Mouse (Mus musculus): ENCODE measurements at regions not wholly inside any gene's neighbourhood (a gene's known extent, or its start where the extent isn't known, plus 50 kb on each side); places are given as distances from the start of the nearest gene placed in this dataset.

- no peaks in the 10 kb centered on the region for H3K9me3 ChIP-seq (ENCODE audit: control insufficient read depth, insufficient read depth, low read depth, low read length)
- in situ Hi-C loops (cut with MboI; ENCODE audit: low sequenced_read_pairs in 2 of 2, unreplicated experiment in 2 of 2): no loop called here
These were observed 138.5 kb downstream of the Vegfa start for GRCm38 (mm10) chr17:45893698-45894097.

GRCm38 (mm10) chr17:45893094-45893493, 139.1 kb downstream of the Vegfa start:
- Histone ChIP-seq H3K4me1 (ENCODE audit: control insufficient read depth in 2 of 2, insufficient read depth in 2 of 2, low read length in 2 of 2, poor library complexity in 1 of 2) (peaks cover 2% of the 10 kb centered on the region in 2 experiments; a peak in 2 of 4 replicates), H3K9me3 (ENCODE audit: control insufficient read depth, insufficient read depth, low read depth, low read length) (no peaks in the 10 kb centered on the region), H3K27ac (ENCODE audit: insufficient read depth, low read depth, low read length, poor library complexity, severe bottlenecking) (no peak overlapping the region), H3K9ac (ENCODE audit: insufficient read depth, low read depth, low read length, poor library complexity, severe bottlenecking) (no peak overlapping the region), H3K4me3 (ENCODE audit: insufficient read depth in 1 of 2, low read depth in 1 of 2, low read length in 2 of 2, poor library complexity in 1 of 2, severe bottlenecking in 1 of 2) (no peak overlapping the region), H3K36me3 (ENCODE audit: control insufficient read depth, insufficient read depth, low read length, poor library complexity, severe bottlenecking) (no peaks in the 10 kb centered on the region)
- in situ Hi-C loops (cut with MboI; ENCODE audit: low sequenced_read_pairs in 2 of 2, unreplicated experiment in 2 of 2): no loop called here
- no peak for DNase-seq (ENCODE audit: low read depth, low spot score)
- TF ChIP-seq ZNF384 (IDR thresholded peaks at IDR 0.05; ENCODE audit: low read depth, low read length): no peak
- TF ChIP-seq HCFC1 (IDR thresholded peaks at IDR 0.05; ENCODE audit: borderline replicate concordance, insufficient read depth, low read length): no peak
- no peak for TF ChIP-seq MAFK (IDR thresholded peaks at IDR 0.05; ENCODE audit: insufficient read depth, low read depth, low read length)
- TF ChIP-seq CHD2 (IDR thresholded peaks at IDR 0.05; ENCODE audit: low read depth, low read length): no peak
- no peak for TF ChIP-seq ZC3H11A (IDR thresholded peaks at IDR 0.05; ENCODE audit: borderline replicate concordance, low read depth, low read length)

More at GRCm38 (mm10) chr17:45893698-45894097, 138.5 kb downstream of the Vegfa start:
- no peak for TF ChIP-seq ZNF384 (IDR thresholded peaks at IDR 0.05; ENCODE audit: low read depth, low read length)
- no peak for TF ChIP-seq CHD2 (IDR thresholded peaks at IDR 0.05; ENCODE audit: low read depth, low read length)
- no peak for TF ChIP-seq ZC3H11A (IDR thresholded peaks at IDR 0.05; ENCODE audit: borderline replicate concordance, low read depth, low read length)
- TF ChIP-seq HCFC1 (IDR thresholded peaks at IDR 0.05; ENCODE audit: borderline replicate concordance, insufficient read depth, low read length): no peak
- no peak for TF ChIP-seq MAFK (IDR thresholded peaks at IDR 0.05; ENCODE audit: insufficient read depth, low read depth, low read length)
- DNase-seq (ENCODE audit: low read depth, low spot score): no peak
- no peaks in the 10 kb centered on the region for H3K36me3 ChIP-seq (ENCODE audit: control insufficient read depth, insufficient read depth, low read length, poor library complexity, severe bottlenecking)
- peaks cover 0 to 2% of the 10 kb centered on the region in 2 experiments; a peak in 2 of 4 replicates for H3K4me1 ChIP-seq (ENCODE audit: control insufficient read depth in 2 of 2, insufficient read depth in 2 of 2, low read length in 2 of 2, poor library complexity in 1 of 2)
- H3K9ac ChIP-seq (ENCODE audit: insufficient read depth, low read depth, low read length, poor library complexity, severe bottlenecking): no peak overlapping the region
- no peak overlapping the region for H3K27ac ChIP-seq (ENCODE audit: insufficient read depth, low read depth, low read length, poor library complexity, severe bottlenecking)
- H3K4me3 ChIP-seq (ENCODE audit: insufficient read depth in 1 of 2, low read depth in 1 of 2, low read length in 2 of 2, poor library complexity in 1 of 2, severe bottlenecking in 1 of 2): no peak overlapping the region

GRCm38 (mm10) chr17:45889451-45889850, 142.7 kb downstream of the Vegfa start:
- Histone ChIP-seq H3K9ac (ENCODE audit: insufficient read depth, low read depth, low read length, poor library complexity, severe bottlenecking) (no peak overlapping the region), H3K27ac (ENCODE audit: insufficient read depth, low read depth, low read length, poor library complexity, severe bottlenecking) (no peak overlapping the region), H3K9me3 (ENCODE audit: control insufficient read depth, insufficient read depth, low read depth, low read length) (no peaks in the 10 kb centered on the region), H3K4me3 (ENCODE audit: insufficient read depth in 1 of 2, low read depth in 1 of 2, low read length in 2 of 2, poor library complexity in 1 of 2, severe bottlenecking in 1 of 2) (no peak overlapping the region), H3K4me1 (ENCODE audit: control insufficient read depth in 2 of 2, insufficient read depth in 2 of 2, low read length in 2 of 2, poor library complexity in 1 of 2) (peaks cover 18 to 23% of the 10 kb centered on the region in 2 experiments), H3K36me3 (ENCODE audit: control insufficient read depth, insufficient read depth, low read length, poor library complexity, severe bottlenecking) (no peaks in the 10 kb centered on the region)
- no peak for TF ChIP-seq ZC3H11A (IDR thresholded peaks at IDR 0.05; ENCODE audit: borderline replicate concordance, low read depth, low read length)
- no peak for TF ChIP-seq ZNF384 (IDR thresholded peaks at IDR 0.05; ENCODE audit: low read depth, low read length)
- TF ChIP-seq HCFC1 (IDR thresholded peaks at IDR 0.05; ENCODE audit: borderline replicate concordance, insufficient read depth, low read length): no peak
- TF ChIP-seq CHD2 (IDR thresholded peaks at IDR 0.05; ENCODE audit: low read depth, low read length): no peak
- TF ChIP-seq MAFK (IDR thresholded peaks at IDR 0.05; ENCODE audit: insufficient read depth, low read depth, low read length): no peak
- in situ Hi-C loops (cut with MboI; ENCODE audit: low sequenced_read_pairs in 2 of 2, unreplicated experiment in 2 of 2): no loop called here
- DNase-seq (ENCODE audit: low read depth, low spot score): no peak

- in situ Hi-C loops (cut with MboI; ENCODE audit: low sequenced_read_pairs in 2 of 2, unreplicated experiment in 2 of 2): no loop called here
- H3K27ac ChIP-seq (ENCODE audit: insufficient read depth, low read depth, low read length, poor library complexity, severe bottlenecking): no peak overlapping the region
- H3K36me3 ChIP-seq (ENCODE audit: control insufficient read depth, insufficient read depth, low read length, poor library complexity, severe bottlenecking): no peaks in the 10 kb centered on the region
- peaks cover 18 to 27% of the 10 kb centered on the region in 2 experiments for H3K4me1 ChIP-seq (ENCODE audit: control insufficient read depth in 2 of 2, insufficient read depth in 2 of 2, low read length in 2 of 2, poor library complexity in 1 of 2)
- no peak for TF ChIP-seq MAFK (IDR thresholded peaks at IDR 0.05; ENCODE audit: insufficient read depth, low read depth, low read length)
- TF ChIP-seq ZNF384 (IDR thresholded peaks at IDR 0.05; ENCODE audit: low read depth, low read length): no peak
- no peak for TF ChIP-seq CHD2 (IDR thresholded peaks at IDR 0.05; ENCODE audit: low read depth, low read length)
- no peak for TF ChIP-seq ZC3H11A (IDR thresholded peaks at IDR 0.05; ENCODE audit: borderline replicate concordance, low read depth, low read length)
- no peak for TF ChIP-seq HCFC1 (IDR thresholded peaks at IDR 0.05; ENCODE audit: borderline replicate concordance, insufficient read depth, low read length)
- H3K9ac ChIP-seq (ENCODE audit: insufficient read depth, low read depth, low read length, poor library complexity, severe bottlenecking): no peak overlapping the region
- no peaks in the 10 kb centered on the region for H3K9me3 ChIP-seq (ENCODE audit: control insufficient read depth, insufficient read depth, low read depth, low read length)
- DNase-seq (ENCODE audit: low read depth, low spot score): no peak
- H3K4me3 ChIP-seq (ENCODE audit: insufficient read depth in 1 of 2, low read depth in 1 of 2, low read length in 2 of 2, poor library complexity in 1 of 2, severe bottlenecking in 1 of 2): no peak overlapping the region
These were observed 143.1 kb downstream of the Vegfa start for GRCm38 (mm10) chr17:45889051-45889450.
